Mouse (Mus musculus) spleen, postnatal 36 days (tissue): Measurements from ENCODE around the gene Cep350.
"Not testable (repeated sequence)": the region's sequence is repeated elsewhere in the genome, so short reads cannot be mapped to it uniquely, and the experiment has no call there.

Experiments used
- DNase-seq, 2 experiments: peaks; one replicate each; pipeline ENCODE4 v3.0.0; 2022; ENCODE audit warnings: low spot score in 2 of 2, mixed read lengths in 1 of 2

Gene Cep350

GRCm38 (mm10) chr1:155886846-155887245 is 86.2 kb downstream of the Cep350 start:
- DNase-seq = no peak

GRCm38 (mm10) chr1:155882646-155883231 is 90.3 kb downstream of the Cep350 start:
- not testable (repeated sequence) for DNase-seq

DNA sequence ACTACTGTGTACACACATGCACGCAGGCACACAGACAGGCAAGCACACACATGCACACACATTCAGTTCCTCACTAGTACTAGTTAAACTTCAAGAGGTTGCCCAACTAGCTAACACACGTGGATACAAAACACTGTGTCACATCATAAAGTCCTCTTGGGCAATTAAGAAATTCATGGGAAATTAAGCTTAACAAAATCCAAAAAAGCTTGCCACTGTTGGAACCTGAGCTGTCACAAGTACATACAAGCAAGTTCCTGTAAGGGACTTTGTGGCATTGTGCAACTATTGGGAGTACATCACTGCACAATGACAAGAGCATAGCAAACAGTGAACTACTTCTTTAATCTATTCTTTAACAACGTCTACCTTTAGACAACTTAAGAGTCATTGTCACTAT is 93.5 kb downstream of the Cep350 start:
- no peak for DNase-seq

- DNase-seq = no peak
Observed at GRCm38 (mm10) chr1:155862967-155863366, 110.1 kb downstream of the Cep350 start.

- DNase-seq = no peak
Observed at GRCm38 (mm10) chr1:155854926-155855702, 117.9 kb downstream of the Cep350 start.

GRCm38 (mm10) chr1:155853009-155853408 is 120.0 kb downstream of the Cep350 start:
- DNase-seq = no peak

GRCm38 (mm10) chr1:155844235-155844634 is 128.8 kb downstream of the Cep350 start:
- DNase-seq = no peak

DNA sequence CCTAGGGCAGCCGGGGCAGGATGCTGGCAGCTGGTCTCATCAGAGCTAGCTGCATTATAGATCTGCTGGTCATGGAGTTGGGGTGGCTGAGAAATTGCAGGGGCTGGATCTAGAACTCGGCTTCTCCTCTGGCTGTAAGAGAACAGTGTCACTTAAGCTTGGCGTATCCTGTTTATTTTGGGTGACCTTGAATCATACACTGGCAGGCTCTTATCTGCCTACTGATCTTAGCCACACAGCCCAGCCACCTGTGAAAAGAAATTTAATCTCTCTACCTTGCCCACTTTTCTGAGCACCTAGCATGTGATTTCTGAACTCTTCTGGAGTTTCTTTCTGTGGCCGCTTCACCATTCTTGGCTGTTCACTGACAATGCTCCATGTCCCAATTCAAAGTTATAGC is 129.5 kb downstream of the Cep350 start:
- no peak for DNase-seq

DNA sequence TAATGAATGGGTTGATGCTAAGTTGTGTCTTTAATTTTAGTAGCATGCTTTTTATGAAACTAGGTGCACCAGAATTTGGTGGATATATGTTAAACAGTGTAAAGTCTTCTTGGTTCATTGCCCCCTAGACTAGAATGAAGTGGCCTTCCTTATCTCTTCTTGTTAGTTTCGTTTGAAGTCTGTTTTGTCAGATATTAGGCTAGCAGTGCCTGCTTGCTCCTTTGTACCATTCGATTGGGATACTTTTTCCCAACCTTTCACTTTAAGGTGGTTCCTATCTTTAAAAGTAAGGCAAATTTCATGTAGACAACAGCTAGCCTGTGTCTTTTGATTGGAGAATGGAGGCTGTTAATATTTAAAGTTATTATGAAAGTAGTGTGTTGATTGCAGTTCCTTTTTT is 137.4 kb downstream of the Cep350 start:
- no peak for DNase-seq

GRCm38 (mm10) chr1:155833610-155834009 is 139.4 kb downstream of the Cep350 start:
- DNase-seq = no peak

DNA sequence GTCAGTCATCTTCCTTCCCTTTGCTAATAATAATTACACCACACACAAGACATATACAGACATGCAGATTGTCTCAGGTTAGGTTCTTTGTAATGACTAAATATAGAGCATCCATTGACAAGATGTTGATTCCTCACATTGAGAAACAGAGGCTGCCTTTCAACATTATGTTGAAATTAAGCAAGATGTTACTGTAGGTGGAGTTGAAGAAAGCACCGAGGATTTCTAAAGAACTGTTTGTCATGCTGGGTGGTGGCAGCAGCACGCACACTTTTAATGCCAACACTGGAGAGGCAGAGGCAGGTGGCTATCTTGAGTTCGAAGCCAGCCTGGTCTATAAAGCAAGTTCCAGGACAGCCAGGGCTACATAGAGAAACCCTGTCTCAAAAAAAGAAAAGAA is 141.1 kb downstream of the Cep350 start:
- no peak for DNase-seq

DNA sequence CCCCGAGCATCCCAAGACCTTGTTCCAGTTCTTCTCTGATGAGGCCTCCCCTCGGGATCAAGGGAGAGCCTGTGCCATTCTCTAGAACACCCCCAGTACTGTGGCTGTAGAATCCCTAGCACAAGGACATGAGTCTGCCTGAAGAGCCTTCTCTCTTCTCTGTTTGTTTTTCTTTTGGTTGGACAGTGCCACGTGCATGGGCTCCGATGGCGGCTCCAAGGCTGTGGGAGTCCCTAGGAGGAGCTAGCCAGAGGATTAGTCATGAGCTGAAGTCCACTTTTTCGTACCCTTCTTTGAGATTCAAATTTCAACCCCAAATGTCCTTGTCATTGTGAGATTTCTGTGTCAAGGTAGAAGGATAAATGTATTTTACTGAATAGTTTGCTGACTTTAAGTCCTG is 142.2 kb downstream of the Cep350 start:
- DNase-seq = no peak

DNA sequence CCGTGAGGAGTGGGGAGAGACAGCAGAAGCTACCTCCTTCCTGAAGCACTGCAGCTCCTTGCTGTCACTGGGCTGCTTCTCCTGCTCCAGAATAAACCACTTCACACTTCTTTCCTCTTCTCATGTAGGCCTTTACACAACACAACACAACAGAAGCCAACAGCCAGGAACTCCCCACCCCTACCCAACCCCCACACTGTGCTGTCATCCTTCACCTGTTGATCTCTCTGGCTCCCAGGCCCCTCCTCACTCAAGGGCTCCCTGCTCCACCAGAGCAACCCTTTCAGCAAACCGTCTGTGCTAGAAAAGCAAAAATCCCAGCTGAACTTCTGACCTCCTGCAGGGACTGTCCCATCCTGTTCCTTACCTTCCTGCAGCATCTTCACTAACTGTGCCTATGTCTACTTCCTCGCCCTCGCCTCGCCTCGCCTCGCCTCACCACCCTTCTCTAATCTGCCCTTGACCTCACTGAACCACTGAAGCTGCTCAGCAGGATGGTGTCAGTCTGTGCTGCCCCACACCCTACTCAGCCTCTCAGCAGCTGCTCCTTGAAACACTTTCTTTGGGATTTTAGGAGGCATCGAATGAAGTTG is 145.3 kb downstream of the Cep350 start:
- DNase-seq = no peak

- no peak for DNase-seq
Observed at GRCm38 (mm10) chr1:155826803-155827395, 146.2 kb downstream of the Cep350 start.

DNA sequence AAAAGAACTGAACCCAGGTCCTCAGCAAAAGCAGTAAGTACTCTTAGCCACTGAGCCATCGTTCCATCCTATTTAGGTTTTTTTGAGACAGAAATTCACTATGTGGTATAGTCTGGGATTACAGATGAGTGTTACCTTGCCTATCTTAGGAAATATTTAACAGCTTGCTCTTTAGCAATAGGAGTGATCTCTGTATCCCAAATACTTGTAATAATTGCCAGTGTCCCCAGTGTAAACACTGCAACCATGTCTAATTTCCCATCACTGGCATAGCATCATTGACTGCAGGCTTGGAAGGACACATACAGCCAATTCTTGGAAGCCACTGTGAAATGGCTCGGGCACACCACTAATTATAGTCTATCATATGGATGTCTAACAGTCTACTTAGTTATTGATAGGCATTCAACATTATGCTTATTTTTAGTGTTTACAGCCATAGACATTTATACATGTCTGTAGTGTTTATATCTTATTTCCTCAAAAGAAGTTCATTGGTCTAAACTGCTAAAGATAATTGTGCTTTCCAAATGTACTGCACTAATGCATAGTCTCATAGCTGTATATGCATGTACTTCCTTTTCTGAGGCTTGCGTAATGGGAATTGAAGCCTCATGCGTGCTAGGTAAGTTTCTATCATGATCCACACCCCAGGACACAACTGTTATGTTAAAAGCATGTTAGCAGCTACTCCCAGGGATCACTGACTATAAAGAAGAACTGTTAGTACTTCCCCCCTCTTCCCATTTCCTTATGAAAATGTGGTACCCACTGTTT is 146.9 kb downstream of the Cep350 start:
- no peak for DNase-seq

DNA sequence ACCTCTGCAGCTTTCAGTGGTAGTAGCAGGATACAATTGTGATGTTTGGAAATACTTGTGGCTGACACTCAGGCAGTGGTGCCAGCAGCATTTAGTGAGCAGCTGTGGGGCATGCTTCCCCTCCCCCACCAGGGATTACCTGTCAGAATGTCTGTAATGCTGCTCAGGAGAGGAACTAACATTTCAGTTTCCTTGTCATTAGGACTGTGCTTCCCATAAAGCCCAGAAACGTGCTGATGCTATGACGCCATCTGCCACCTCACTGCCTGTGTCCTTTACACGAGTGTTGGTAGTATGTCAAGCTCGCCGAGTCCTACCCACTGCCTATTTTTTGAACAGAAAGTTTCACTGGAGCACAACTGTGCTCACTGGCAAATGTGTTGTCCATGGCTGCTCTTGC is 152.4 kb downstream of the Cep350 start:
- DNase-seq = no peak

DNA sequence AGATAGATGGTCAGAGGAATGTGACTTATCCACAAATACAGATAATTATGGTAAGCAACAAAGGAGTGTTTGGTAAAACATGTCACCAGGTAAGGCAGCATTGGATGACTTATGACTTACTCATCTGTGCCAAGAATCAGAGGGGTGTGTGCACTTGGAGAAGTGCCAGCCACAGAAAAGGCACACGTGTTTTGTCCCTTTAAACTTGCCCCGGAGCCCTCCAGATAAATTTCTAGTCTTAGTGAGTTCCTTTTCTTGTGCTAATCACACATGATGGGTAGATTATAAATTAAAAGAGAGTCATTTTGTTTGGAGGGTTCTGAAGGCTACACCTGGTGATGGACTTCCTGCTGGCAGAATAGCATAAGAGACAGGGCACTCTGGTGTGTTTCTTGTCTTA is 156.9 kb downstream of the Cep350 start:
- DNase-seq = no peak

GRCm38 (mm10) chr1:155812581-155813499 is 160.2 kb downstream of the Cep350 start, which contains the start of gene Qsox1:
Qsox1 (minus strand) TSS chr1:155812889.
- peak; percentile 82 to 85 for DNase-seq

DNA sequence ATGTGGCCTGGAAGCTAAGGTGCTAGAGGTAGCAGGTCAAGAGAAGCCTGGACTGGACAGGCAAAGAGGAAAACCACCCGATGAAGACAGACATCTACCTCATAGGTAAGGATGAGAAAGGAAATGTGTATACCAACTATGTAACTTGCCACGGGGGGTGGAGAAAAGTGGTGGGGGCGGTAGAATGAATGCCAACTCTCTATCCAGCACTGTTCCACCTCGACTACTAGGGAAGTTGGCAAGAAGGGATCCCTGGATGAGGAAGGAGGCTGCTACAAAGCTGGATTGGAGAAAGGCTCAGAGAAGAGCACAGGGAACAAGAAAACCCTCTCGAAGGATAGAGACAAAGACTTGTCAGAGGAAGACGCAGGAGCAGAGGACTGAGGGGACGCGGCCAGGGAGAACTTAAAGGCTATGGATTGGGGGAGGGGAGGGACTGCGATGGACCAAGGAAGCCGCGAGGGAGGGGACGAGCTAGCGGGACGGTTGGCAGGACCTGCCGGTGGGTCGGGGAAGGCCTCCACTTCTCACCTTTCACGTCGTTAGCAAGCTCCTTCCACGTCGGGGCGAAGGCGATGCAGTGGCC is 161.0 kb downstream of the Cep350 start:
- no peak for DNase-seq

DNA sequence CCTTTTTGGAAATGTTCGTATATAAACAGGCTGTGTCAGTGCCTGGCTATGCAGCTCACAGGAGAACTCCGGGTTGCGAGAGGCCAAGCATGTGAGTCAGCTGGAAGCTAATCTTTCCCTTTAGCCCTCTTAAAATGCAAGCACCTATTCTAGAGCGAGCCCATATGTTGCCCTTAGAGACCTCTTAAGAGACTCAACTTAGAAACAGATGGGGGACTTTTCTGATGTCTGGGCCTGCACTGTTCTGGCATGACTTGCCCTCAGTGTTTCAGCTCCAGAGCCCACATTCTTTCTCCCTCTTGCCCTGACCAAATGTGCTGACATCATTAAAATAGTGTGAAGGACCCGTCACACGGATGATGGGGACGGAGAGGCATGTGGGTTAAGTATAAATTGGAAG is 162.4 kb downstream of the Cep350 start:
- no peak for DNase-seq
